8 mouse cellular contexts compared by ENCODE assay signal in the genomic region with DNA sequence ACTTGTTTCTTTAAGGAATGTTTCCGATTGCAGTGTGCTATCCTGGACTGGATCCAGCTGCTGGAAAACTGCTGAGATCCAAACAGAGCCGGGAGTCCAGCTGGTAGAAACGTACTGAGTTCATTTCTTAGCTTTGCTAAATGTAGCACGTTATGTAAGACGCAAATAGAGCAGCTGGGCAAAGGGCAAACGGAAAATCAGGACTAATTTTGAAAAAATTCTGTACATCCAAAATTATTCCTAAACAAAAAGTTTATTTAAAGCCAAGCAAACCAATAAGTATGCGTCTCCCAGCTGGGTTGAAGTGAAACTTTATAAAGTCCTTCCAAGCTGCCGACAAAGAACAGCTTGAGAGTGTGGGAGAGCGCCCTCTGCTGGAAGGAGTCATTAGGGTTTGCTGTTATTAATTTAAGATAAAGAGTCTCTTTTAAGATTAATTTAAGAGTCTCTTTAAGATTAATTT. TPM values are rescaled to one million over a fixed set of nuclear protein-coding genes. Genes with fewer than 3 reads are reported as not detected.
DNase-seq lines count a peak whose midpoint lies in the region; ATAC-seq and TF ChIP-seq lines count a peak whose summit lies in the region.

No protein-coding gene starts in this region.

- 24% methylated on average over 9 of the region's 9 CpGs for WGBS in kidney, embryonic 14.5 days
- WGBS in limb, embryonic 14.5 days = 13% methylated on average over 9 of the region's 9 CpGs
- WGBS in stomach, embryonic 15.5 days = 11% methylated on average over 9 of the region's 9 CpGs

- ATAC-seq in kidney, embryonic 14.5 days (ENCODE audit: low FRiP score, low TSS enrichment) = no peak
- peak; percentile 51; the same call in 1 of the 2 replicates for ATAC-seq in limb, embryonic 14.5 days (ENCODE audit: low FRiP score, low read depth)
- no peak for ATAC-seq in stomach, embryonic 15.5 days (ENCODE audit: insufficient read depth, low FRiP score, low read depth)

- TF ChIP-seq POLR2A in limb, embryonic 14.5 days (IDR thresholded peaks at IDR 0.05; ENCODE audit: borderline replicate concordance, extremely low read depth, insufficient read depth, insufficient read length) = no peak

- H3K4me2 ChIP-seq in kidney, embryonic 14.5 days (replicated peaks; ENCODE audit: low read depth, low read length) = peak overlapping the region; percentile 30
- peak overlapping the region; percentile 41 for H3K4me2 ChIP-seq in limb, embryonic 14.5 days (replicated peaks; ENCODE audit: low read depth, low read length, severe bottlenecking)
- H3K4me2 ChIP-seq in stomach, embryonic 15.5 days = peak overlapping the region; percentile 44

- H3K9me3 ChIP-seq in kidney, embryonic 14.5 days (ENCODE audit: control insufficient read depth, low read length) = peaks cover 3% of the 10 kb centered on the region; the same call in 1 of the 2 replicates
- H3K9me3 ChIP-seq in limb, embryonic 14.5 days (ENCODE audit: control insufficient read depth, low read length) = no peaks in the 10 kb centered on the region
- H3K9me3 ChIP-seq in stomach, embryonic 15.5 days = no peaks in the 10 kb centered on the region

- H3K27me3 ChIP-seq in kidney, embryonic 14.5 days (ENCODE audit: control insufficient read depth, insufficient read depth, low read length) = no peaks in the 10 kb centered on the region
- no peaks in the 10 kb centered on the region for H3K27me3 ChIP-seq in limb, embryonic 14.5 days (ENCODE audit: control insufficient read depth, insufficient read depth, low read length)
- no peaks in the 10 kb centered on the region for H3K27me3 ChIP-seq in stomach, embryonic 15.5 days (replicated peaks)

- H3K4me3 ChIP-seq in kidney, embryonic 14.5 days (ENCODE audit: low read length) = no peak overlapping the region
- H3K4me3 ChIP-seq in limb, embryonic 14.5 days (replicated peaks; ENCODE audit: low read length) = peak overlapping the region; percentile 6; the same call in 1 of the 2 replicates
- H3K4me3 ChIP-seq in stomach, embryonic 15.5 days (replicated peaks) = peak overlapping the region; percentile 19; the same call in 1 of the 2 replicates

- H3K4me1 ChIP-seq in kidney, embryonic 14.5 days (ENCODE audit: control insufficient read depth, insufficient read depth, low read length) = peaks cover 14% of the 10 kb centered on the region; the same call in 1 of the 2 replicates
- peaks cover 4% of the 10 kb centered on the region; the same call in 1 of the 2 replicates for H3K4me1 ChIP-seq in limb, embryonic 14.5 days (ENCODE audit: control insufficient read depth, insufficient read depth, low read length)
- peaks cover 12% of the 10 kb centered on the region for H3K4me1 ChIP-seq in stomach, embryonic 15.5 days

- DNase-seq in 3134 (ENCODE audit: extremely low read depth, insufficient read length, low spot score) (peak; percentile 76), ZHBTc4 (ENCODE audit: low read depth, low spot score) (peak; percentile 73)
- peak; percentile 59 for DNase-seq in embryo, embryonic 9.5 days (ENCODE audit: extremely low spot score)
- peak; percentile 88 for DNase-seq in heart, adult 8-10 months (ENCODE audit: low spot score)
- peak; percentile 82 for DNase-seq in limb, embryonic 14.5 days (ENCODE audit: low spot score)
- DNase-seq in natural killer cell, adult 2 months (ENCODE audit: low spot score in 2 of 2) = peak; percentile 65 to 78

- H3K36me3 ChIP-seq in kidney, embryonic 14.5 days (ENCODE audit: control insufficient read depth, insufficient read depth, low read length) = no peaks in the 10 kb centered on the region
- H3K36me3 ChIP-seq in limb, embryonic 14.5 days (ENCODE audit: control insufficient read depth, insufficient read depth, low read length) = no peaks in the 10 kb centered on the region; the same call in 1 of the 2 replicates
- H3K36me3 ChIP-seq in stomach, embryonic 15.5 days = no peaks in the 10 kb centered on the region

- H3K27ac ChIP-seq in kidney, embryonic 14.5 days (ENCODE audit: low read depth, low read length) = no peak overlapping the region
- H3K27ac ChIP-seq in limb, embryonic 14.5 days (replicated peaks; ENCODE audit: low read depth, low read length) = no peak overlapping the region; the same call in 1 of the 2 replicates
- H3K27ac ChIP-seq in stomach, embryonic 15.5 days = peak overlapping the region; percentile 41; the same call in 1 of the 2 replicates

- no peak overlapping the region for H3K9ac ChIP-seq in kidney, embryonic 14.5 days (ENCODE audit: low read depth, low read length)
- 0 out of 2 replicates have a peak overlapping the region, but pooled peaks have one; percentile 12 for H3K9ac ChIP-seq in limb, embryonic 14.5 days (ENCODE audit: low read depth, low read length, severe bottlenecking)
- no peak overlapping the region for H3K9ac ChIP-seq in stomach, embryonic 15.5 days

RNA-seq across cellular contexts. Expression of a gene that starts 30.2 kb away (rescaled TPM):
- total RNA-seq in heart, adult 8-10 months (2022) = 1 to 10 TPM; 4.1 to 7.0 (median 5.2) TPM
- polyA plus RNA-seq in kidney, embryonic 14.5 days (2014; fragmentation: Nextera tagmentation; extraction: Ambion mirVana) = 14.1 and 15.1 TPM in 2 replicates
- polyA plus RNA-seq in limb, embryonic 14.5 days (2012; rRNA removed) = 39.4 and 45.2 TPM in 2 replicates
- polyA plus RNA-seq in limb, embryonic 14.5 days (2014; fragmentation: Nextera tagmentation; extraction: Ambion mirVana) = 16.9 and 24.5 TPM in 2 replicates
- polyA plus RNA-seq in stomach, embryonic 15.5 days (2015; fragmentation: Nextera tagmentation; extraction: Ambion mirVana) = 11.7 and 13.6 TPM in 2 replicates
